Mouse (Mus musculus) spleen, adult 2 months (tissue): Measurements from ENCODE around the gene Gm20388.

Source experiments
- CTCF ChIP-seq: fragments of 200-500 bp; IDR thresholded peaks from 2 replicates; pipeline ENCODE4 v1.5.1; 2011; ENCODE audit warnings: mild to moderate bottlenecking, inconsistent platforms; ENCODE audit not compliant: insufficient read depth, insufficient read length, insufficient replicate concordance; ENCODE audit errors: extremely low read depth
- POLR2A ChIP-seq: fragments of 200-500 bp; IDR thresholded peaks from 2 replicates; pipeline ENCODE4 v1.6.1; 2011; ENCODE audit warnings: low read depth, low read length, inconsistent platforms

DNA sequence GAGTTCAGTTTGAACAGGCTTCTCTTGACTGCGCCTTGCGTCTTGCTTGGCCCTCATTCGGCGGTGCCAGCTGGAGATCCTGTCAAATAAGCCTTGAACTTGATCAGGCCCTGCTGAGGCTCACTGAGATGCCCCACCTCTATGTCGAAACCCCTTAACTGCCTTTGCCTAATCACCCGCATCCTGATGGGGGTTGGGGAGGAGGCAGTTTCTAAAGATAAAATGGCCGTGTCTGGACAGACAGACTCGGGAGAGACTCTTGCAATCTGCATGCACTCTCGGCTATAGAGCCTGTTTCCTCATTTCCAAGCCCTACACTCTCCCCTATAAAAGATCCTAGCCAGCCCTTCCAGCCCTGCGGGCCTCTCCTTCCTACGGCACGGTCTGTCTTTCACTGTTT, 2682.6 kb downstream of the Gm20388 start:
- no peak for TF ChIP-seq POLR2A
- no peak for TF ChIP-seq CTCF
